Mouse (Mus musculus): ENCODE data around the gene Tmem144. TPM values are rescaled to one million over a fixed set of nuclear protein-coding genes. Genes with fewer than 3 reads are reported as not detected.

Tmem144 gene
- 1 to 10 TPM; 1.9 to 2.6 TPM for total RNA-seq (2021)
- long read RNA-seq, experiment 1, partial matches to known transcripts: 0 of 3 reads
- long read RNA-seq, experiment 1, other reads (novel, unspliced or antisense): 2 of 3 reads
- long read RNA-seq, experiment 2: 0 reads

GRCm38 (mm10) chr3:79852654-79853166 lies at the start of gene Tmem144:
Tmem144 (minus strand) TSS chr3:79852773.
- DNase-seq (ENCODE audit: low spot score in 2 of 2): no peak

- no peak for DNase-seq (ENCODE audit: low spot score in 2 of 2)
These were observed 49.2 kb upstream of the Tmem144 start for GRCm38 (mm10) chr3:79901734-79902133.

DNA sequence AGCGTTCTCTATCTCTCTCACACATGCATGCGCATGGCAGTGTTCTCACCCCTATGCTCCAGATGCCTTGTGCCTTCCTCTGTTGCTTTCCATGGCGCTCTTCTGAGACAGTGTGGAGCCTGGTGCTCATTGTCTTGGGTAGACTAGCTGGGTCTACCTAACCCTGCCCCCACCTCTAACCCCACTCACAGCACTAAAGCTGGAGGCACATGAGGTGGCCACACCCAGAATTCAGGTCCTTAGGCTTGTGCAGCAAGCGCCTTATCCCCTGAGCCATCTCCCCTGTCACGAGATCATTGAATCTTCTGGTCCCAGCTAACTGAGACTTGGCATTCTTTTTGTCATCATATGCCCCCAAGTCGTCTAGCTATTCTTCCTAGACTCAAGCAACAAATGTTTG lies 48.7 kb upstream of the Tmem144 start:
- no peak for DNase-seq (ENCODE audit: low spot score in 2 of 2)

DNA sequence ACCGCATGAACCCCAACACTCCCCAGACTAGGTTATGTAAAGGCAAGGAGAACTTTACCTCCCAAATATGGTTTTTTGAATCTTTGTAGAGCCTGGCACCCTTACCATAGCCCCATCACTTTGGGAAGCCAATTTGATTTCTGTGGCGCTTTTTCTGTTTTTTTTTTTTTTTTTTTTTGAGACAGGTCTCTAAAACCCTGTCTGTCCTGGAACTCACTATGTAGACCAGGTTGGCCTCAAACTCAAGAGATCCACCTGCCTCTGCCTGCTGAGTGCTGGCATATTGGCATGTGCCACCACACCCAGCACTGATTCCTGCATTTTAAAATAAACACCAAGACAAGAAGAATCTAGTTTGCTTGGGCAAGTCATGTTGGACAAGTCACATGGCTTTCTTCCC lies 47.9 kb upstream of the Tmem144 start:
- DNase-seq (ENCODE audit: low spot score in 2 of 2): no peak

- DNase-seq (ENCODE audit: low spot score in 2 of 2): no peak
These were observed 47.3 kb upstream of the Tmem144 start for GRCm38 (mm10) chr3:79899906-79900305.

DNA sequence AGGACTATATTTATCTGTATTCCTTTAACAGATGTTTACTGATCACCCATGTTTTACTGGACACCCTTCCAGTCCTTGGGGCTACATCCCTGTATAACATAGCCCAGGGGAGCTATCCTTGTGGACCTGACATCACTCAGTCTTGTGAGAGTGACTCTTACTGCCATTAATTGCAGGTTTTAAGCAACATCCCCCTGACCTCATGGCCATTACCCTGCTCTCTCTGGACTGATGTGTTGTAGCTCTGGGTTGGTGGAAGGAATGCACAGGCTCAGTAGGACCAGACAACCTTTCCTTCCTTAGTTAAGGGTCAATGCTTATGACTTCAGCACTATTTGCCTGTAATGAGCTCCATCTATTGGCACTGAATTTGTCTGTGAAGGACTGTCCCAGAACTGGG lies 45.9 kb upstream of the Tmem144 start:
- no peak for DNase-seq (ENCODE audit: low spot score in 2 of 2)

GRCm38 (mm10) chr3:79897534-79898370 lies 45.2 kb upstream of the Tmem144 start:
- DNase-seq (ENCODE audit: low spot score in 2 of 2): no peak

DNA sequence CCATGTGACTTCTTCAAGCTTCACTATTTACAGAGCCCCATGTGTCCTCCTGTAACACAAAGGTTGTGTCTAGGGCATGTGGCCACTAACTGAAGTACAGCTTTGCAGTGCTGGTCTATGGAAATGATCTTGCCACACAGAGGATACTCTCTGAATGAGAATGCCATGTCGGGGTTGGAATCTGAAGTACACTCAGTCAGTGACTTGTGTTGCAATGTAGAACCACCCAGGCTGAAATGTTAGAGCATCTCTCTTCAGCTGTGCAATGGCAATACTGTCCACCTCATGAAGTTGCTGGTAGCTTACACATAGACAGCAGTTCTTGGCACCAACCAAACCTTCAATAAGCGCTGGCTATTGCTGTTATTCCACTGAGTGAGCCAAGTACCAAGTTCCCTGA lies 35.4 kb upstream of the Tmem144 start:
- no peak for DNase-seq (ENCODE audit: low spot score in 2 of 2)

- no peak for DNase-seq (ENCODE audit: low spot score in 2 of 2)
These were observed 34.7 kb upstream of the Tmem144 start for GRCm38 (mm10) chr3:79887161-79887855.

DNA sequence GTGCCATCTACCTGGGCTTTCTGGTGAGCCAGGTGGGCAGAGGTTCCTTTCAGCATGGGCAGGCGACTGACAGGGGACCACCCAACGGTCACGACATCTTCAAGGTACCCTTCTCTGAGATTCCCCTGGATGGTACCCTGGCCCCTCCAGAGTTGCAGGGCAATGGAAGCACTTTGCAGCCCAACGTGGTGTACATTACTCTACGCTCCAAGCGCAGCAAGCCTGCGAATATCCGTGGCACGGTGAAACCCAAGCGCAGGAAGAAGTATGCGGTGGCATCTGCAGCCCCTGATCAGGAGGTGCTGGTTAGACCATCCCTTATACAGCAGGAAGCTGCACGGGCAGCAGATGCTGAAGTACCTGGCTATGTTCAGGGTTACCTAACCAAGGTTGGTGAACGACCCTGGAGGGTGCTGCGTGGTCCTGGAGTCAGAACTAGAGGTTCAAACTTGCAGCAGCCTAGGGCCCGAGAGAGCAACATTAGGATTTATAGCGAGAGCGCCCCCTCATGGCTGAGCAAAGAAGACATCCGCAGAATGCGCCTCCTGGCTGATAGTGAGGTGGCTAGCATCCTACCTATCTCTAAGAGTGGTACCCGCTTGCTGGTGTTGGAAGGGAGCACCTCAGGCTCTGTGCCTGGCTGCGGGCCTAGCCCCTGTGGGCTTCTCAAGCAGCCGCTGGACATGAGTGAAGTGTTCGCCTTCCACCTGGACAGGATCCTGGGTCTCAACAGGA lies 34.0 kb upstream of the Tmem144 start:
- peak; percentile 19 to 44 for DNase-seq (ENCODE audit: low spot score in 2 of 2)

- peak; percentile 21 to 48 for DNase-seq (ENCODE audit: low spot score in 2 of 2)
These were observed 33.2 kb upstream of the Tmem144 start for GRCm38 (mm10) chr3:79885686-79886356.

- DNase-seq (ENCODE audit: low spot score in 2 of 2): peak; percentile 30 to 63
These were observed 32.2 kb upstream of the Tmem144 start for GRCm38 (mm10) chr3:79884761-79885189.

GRCm38 (mm10) chr3:79884305-79884704 lies 31.7 kb upstream of the Tmem144 start, which contains the start of gene Fam198b:
Fam198b (plus strand) TSS chr3:79884533.
- no peak for DNase-seq (ENCODE audit: low spot score in 2 of 2)

GRCm38 (mm10) chr3:79883092-79883491 lies 30.5 kb upstream of the Tmem144 start:
- DNase-seq (ENCODE audit: low spot score in 2 of 2): peak; percentile 36 to 68

DNA sequence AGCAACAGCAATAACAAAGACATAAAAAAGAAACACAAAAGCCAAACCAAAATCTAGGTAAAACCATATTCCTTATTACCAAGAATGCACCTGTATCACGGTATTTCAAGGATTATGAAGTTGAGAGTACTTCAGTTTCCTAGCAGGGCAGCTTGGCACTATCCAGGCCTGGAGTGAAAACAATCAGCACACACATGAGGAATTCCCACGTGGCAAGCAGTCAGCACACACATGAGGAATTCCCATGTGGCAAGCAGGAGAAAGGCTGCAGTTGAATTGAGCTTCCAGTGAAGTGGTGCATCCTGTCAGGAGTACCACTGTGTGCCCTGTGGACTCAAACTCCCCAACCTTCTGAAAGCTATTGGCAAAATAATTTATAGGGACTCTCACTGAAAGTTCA lies 29.1 kb upstream of the Tmem144 start:
- DNase-seq (ENCODE audit: low spot score in 2 of 2): no peak

DNA sequence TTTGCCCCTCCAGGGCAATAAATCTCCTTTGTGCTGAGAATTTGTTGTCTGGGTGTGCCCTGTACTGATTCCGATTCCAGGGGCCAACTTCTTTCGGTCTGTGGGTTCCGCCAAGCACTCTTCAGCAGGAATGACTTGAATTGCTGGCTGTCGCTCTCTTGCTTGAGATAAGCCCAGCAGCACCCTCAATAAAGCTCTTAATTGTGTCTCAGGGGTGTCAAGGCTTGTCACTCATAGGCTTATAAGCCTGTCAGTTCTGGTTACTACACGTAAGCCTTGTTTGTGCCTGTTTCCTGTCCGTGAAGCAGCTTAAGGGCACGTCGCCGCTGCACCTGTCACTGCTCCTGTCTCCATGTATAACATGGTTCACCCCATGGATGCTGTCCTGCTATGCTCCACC lies 26.7 kb upstream of the Tmem144 start:
- no peak for DNase-seq (ENCODE audit: low spot score in 2 of 2)

DNA sequence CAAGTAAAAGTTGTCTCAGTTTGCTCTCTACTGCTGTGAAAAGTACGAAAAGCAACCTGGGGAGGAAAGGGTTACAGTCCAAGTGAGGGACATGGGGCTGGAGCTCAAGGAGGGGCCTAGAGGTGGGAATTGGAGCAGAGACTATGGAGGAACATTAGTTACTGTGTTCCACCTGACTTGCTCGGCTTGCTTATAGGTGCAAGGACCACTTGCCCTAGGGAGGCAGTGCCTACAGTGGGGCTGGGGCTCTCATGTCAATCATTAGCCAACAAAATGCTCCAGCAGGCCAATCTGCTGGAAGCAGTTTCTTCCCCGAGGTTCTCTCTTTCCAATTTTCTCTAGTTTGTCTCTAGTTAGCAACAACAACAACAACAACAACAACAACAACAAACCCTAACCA lies 25.8 kb upstream of the Tmem144 start:
- DNase-seq (ENCODE audit: low spot score in 2 of 2): no peak

GRCm38 (mm10) chr3:79875471-79875870 lies 22.9 kb upstream of the Tmem144 start:
- DNase-seq (ENCODE audit: low spot score in 2 of 2): no peak

DNA sequence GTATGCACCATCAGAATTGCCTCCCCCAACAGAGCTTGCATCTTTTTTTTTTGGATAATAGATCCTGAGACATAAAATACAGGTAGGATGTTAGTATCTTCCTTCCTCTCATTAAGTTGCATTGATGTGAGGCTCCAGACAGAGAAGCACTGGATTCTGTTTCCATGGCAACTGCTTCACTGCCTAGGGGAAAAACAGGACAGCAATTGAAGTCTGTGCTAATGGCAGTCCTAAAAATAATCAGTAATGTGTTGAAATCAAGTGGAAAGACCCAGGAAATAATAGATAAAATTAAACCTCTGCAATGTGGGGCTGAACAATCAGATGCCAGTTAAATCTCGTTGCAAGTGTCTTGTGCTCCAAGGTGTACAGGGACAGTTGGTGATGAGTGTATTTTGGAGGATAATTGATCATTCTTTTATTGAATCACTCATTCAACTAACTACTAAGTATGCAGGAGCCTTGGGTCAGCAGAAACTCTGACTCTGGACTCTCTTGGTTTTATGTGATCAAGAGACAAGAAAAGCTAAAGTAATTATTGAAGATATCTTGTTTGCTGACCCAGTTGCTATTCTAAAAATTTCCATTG lies 14.6 kb upstream of the Tmem144 start:
- no peak for DNase-seq (ENCODE audit: low spot score in 2 of 2)

DNA sequence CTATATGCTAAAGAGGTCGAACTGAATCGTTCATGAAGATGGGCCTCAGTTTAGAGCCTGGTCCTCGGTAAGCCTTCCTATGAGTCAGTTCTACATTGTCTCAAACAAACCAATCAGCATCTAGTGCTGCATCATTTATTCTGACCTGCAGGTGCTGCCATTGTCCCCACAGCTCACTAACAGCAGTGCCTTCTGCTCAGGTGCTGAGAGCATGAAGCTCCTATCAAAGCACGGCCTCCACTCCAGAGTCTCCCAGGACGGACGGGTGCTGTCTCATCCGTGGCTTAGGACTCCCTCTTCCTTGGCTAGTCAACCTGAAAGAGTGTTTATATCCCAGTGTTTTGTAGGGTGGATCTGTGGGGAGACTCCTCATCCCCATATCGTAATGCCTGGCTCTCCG lies 14.0 kb upstream of the Tmem144 start:
- no peak for DNase-seq (ENCODE audit: low spot score in 2 of 2)

All from gastrocnemius, postnatal 4 days (tissue).